Mouse (Mus musculus) cerebellum, adult 8-10 months (tissue): ENCODE data around the gene Sned1.
"Not testable (repeated sequence)": the region's sequence is repeated elsewhere in the genome, so short reads cannot be mapped to it uniquely, and the experiment has no call there.

Experiments
- DNase-seq: peaks from one replicate; pipeline ENCODE4 v3.0.0; 2022

Sned1 gene

DNA sequence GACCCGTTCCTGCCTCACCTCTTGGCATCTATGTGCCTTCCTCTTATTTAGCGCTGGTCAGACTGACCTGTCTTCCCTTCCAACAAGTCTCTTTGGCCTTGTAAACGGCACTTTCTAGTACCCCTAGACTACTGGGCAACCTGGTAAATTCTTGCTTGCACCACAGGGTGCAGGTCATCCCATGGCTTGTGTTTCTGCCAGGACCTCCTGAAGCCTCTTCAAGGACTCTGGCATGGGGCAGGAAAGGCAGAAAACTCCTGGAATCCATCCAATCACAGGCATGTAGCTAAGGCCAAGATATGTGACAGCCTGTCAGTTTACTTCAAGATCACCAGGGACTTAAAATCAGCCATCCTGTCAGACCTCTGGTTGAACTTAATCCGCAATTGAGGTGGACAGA lies 6.0 kb upstream of the Sned1 start:
- no peak for DNase-seq

DNA sequence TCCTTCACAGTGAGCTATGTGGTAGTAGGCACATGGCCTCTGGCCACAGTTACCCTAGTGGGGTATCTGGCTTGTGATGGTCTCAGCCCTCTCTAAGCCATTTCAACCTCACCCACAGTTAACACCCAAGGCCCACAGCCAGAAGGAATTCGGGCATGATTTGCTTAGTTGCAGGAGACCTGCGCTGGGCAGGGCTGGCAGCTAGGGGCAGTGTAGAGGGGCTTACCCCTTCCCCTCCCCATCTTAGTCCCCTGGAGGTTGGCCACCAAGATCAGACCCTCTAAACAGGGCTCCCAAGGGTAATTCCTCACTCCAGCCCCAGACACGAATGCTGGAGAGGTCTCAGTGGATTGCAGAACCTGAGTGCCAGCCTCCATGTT lies 894 bp downstream of the Sned1 start:
- DNase-seq = no peak

DNA sequence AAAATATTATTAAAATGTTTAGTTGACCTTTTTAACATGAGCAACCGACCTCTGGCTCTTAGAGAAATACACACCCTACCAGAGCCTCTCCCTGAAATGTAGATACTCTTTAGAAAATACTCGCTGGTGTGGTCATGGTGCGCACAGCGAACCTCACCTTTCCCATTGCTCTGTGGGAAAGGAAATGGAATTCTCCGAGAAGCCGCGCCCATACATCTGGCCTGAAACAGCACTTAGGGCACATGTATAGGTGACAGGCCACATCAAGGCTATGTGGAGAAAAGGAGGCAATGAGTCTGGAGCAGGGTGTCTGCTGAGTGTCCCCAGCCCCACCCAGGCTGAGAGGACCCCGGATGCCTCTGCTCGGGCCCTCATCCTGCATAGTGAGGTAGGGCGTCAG lies 2.0 kb downstream of the Sned1 start:
- DNase-seq = no peak

DNA sequence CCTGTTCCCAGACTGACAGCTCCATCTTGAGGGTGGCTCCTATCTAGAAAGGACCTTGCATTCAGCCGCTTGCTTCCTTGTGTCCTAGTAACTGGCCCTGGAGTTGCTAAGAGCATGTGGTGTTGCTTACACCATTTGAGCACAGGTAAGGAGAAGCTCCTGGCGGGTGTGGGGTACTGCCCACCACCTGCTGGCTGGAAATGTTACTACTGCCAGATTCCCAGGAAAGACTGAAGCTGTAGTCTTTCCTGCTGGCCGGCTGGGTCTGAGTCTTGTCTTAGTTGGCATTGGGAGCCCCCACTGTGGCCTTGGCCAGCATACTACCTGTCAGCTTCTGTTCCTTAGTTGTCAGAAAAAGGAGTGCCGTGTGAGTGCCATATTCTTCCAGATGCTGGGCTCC lies 2.6 kb downstream of the Sned1 start:
- DNase-seq = no peak

DNA sequence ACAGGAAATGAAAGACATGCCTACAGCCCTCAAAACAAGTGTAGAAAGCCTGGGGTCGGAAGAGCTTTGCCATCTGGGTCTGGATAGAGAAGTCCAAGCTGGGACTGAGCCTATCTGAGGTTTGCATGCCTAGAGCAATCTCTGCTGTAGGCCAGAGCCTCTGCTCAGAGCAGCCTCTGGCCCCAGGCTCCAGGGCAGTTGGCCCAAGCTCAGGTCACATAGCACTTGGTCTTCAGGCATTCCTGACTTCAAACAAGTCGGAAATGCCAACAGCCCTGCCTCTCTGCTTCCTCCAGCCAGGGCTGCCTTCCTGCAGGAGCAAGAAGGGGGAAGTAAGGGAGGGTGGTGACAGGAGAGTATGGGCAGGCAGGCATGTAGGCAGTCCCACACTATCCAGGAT lies 10.3 kb downstream of the Sned1 start:
- DNase-seq = no peak

DNA sequence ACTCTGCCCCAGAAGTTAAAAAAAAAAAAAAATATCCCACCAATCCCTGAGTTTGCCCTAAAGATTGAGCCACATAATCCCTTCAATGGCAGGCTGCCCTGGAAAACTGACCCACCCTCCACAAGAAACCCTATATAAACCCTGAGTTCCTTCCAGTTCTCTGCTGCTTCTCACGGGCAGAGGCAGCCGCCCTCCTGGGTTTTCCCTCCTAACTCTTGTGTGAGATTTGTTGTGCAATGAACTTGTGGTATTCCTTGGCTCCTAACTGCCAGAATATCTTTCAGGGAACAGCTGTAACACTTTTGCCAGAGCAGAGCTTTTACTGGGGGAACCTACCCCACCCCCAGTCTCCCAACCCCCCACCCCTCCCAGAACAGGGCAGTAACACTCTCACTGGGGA lies 16.9 kb downstream of the Sned1 start:
- DNase-seq = no peak

DNA sequence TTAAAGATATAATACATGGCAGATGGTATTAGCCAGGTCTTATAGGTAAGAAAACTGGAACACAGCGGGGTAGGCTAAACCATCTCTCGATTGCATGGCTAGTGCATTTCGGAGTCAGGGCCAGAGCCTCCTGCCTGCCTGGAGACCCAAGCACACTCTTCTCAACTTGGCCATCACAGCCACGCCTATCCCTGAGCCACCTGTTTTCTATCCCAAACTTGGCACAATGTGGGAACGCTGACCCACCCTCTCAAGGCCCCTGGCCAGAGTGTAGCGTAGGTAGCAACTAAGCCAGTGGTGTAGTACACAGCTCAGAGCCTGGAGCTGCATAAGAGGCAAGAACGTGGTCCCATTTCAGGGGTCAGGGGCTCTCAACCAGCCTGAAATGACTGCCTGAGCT lies 20.1 kb downstream of the Sned1 start:
- no peak for DNase-seq

DNA sequence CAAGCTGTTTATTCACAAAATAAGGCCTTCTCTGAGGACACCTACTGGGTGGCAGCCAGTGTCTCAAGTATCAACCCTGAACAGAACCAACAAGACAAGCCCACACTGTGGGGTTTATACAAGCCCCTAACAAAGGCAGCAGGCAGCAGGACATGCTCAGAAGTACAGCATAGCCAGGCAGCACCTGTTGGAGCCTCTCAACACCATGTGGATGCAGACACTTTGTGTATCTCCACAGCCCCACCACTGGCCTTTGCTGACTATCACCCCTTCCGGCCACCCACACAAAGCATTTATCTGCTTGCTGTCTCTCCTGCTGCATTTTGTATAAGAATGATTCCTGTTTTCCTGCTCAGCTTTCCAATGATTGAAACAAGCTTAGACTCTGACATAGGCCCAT lies 21.9 kb downstream of the Sned1 start:
- no peak for DNase-seq

DNA sequence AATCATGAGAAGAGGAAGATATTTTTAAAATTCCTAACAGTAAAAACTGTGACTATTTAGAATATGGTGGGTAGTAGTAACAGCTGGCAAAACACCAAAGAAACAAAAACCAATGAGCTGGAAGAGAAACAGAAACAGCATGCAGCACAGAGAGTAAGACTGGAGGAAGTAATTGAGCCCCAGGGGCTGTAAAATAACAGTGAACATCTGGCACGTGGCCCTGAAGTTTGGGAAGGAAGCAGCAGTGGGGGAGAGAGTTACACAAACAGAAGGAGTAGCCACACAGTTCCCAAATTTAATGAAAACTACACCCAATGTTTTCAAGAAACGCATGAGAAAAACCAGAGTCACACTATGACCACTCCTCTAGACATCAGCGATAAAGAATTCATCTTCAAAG lies 31.6 kb downstream of the Sned1 start:
- no peak for DNase-seq

DNA sequence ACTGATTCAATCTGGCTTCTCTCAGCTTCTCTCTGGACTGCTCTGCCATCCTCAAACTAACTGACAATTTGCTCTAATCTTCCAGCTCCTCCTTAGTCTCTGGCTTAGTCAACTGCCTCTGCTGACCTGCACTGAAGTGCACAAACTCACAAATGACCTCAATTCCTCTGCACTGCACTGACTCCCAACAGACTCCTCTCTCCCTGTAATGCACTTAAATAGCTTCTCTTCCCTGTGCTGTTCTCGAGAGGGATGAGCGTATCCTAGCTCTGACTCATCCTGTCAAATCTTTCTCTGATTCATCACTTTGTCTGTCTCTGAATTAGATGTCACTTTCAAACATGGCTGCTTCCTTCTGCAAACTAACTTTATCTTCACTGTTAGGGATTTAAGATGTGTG lies 32.6 kb downstream of the Sned1 start:
- DNase-seq = no peak

DNA sequence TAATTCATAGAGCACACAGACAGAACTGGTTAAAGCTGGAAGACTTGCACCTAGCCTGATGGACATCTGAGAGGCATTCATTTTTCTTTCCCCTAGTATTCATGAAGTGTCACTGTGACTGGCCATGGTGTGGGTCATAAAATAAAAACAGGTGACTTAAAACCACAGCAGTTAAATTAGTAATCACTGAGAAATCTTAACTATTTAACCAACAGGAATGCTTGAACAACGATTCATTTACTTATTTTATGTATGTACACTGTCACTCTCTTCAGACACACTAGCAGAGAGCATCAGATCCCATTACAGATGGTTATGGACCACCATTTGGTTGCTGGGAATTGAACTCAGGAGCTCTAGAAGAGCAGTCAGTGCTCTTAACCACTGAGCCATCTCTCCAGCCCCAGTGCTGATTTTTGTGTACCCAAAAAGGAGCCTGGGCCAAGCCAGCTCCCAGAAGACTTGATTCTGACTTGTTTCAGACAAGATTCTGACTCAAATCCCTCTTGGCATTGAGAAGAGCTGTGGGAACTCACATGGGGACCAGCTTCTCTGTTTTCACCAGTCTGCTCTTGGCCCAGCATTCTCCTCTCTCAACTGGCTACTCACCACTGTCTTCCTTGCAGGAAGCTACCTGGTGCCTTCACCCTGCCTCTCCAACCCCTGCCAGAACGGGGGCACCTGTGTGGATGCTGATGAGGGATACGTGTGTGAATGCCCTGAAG lies 35.0 kb downstream of the Sned1 start:
- DNase-seq = no peak

DNA sequence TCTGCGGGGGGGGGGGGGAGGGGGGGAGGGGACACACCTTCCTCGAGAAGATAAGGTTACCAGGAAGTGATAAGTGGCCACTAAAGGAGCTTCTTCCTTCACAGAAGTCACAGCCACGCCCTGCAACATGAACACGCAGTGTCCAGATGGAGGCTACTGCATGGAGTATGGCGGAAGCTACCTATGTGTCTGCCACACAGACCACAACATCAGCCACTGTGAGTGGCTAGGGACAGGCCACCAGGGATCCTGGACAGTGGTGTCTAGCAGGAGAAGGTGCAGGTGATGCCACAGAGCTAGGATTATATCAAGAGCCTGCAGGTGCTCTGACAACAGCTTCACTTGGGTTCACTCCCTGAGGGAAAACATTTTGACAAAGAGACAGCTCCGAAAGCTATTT lies 36.1 kb downstream of the Sned1 start:
- no peak for DNase-seq

DNA sequence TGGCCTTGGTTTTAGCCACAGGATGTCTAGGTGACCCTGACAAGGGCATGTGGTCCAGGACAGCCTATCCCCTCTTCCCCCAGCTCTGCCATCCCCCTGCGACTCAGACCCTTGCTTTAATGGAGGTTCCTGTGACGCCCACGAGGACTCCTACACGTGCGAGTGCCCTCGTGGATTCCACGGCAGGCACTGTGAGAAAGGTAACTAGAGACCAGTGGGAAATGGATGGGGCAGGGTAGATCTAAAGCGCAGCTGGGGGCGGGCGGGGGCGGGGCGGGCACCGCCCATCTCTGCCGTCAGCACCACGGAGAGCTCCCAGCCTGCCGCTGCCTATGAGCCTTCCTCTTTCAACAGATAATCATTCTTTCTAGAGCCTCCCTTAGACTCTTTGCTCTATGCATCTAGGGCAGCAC lies 36.8 kb downstream of the Sned1 start:
- no peak for DNase-seq

DNA sequence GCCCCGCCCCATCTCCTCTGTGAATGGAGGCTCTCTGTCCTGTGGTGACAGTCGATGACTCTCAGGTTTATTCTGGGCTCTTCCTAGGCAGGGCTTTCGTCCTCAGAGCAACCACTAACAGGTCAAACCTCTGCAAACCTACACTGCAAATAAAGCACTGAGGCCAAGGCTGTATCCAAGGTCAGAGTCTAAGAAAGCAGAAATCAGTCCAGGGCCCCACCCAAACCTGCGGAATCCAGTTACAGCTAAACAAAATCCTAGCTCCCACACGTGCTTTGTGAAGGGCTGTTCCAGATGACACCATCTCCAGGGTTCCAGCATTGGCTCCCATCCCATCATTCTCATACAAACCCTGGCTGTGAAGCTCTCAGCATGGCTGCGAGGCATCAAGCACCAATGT lies 39.9 kb downstream of the Sned1 start:
- DNase-seq = no peak

DNA sequence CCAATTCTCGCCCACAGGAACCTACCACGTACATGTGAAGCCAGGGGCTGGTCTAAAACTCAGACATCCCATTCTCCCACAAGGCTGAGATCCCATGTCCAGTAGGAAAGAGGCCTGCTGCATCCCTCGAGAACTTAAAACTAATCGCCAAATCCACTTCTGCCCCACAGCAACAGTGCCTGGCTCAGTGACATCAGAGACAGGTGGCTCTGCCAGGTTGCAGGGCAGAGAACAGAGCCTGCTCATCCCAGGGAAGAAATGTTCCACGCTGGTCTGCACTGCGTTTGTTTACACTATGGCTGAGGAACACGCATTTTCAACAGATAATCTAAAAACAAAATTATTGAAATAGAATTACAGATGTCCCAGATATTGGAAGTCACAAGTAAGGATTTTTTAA lies 41.4 kb downstream of the Sned1 start:
- DNase-seq = no peak

DNA sequence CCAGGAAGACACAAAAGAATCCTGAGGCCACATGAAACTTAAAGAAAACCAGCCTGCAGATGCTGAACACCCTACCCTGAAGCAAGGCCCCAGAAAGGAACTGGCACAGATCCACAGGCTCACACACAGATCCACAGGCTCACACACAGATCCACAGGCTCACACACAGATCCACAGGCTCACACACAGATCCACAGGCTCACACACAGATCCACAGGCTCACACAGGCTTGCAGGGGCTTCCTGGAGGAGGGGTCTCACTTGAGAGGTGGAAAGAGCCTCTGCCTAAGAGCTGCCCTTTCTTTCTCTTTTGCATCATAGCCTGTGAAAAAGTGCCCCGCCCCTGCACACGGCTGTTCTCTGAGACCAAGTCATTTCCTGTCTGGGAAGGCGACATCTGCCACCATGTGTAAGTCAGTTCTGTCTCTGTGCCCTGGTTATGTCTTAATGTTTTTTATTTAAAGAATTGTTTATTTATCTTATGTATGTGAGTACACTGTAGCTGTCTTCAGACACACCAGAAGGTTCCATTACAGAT lies 54.1 kb downstream of the Sned1 start:
- DNase-seq = no peak

DNA sequence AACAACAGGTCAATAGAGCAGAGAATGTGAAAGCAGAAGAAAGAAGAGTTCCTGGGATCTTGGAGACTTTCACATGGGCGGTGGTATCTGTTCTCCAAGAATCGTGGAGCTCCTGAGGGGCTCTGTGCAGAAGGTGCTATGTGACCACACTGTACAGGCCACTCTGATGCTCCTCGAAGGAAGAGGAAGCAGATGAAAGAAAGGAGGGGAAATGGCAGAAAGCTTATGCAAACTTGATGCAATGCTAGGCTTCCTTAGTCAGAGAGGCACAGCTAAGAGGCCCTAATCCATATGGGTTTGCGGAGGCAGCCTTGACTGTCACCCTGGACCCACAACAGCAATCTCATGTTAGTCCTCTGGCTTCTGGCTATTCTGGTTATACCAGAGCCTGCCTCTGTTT lies 55.3 kb downstream of the Sned1 start:
- no peak for DNase-seq

DNA sequence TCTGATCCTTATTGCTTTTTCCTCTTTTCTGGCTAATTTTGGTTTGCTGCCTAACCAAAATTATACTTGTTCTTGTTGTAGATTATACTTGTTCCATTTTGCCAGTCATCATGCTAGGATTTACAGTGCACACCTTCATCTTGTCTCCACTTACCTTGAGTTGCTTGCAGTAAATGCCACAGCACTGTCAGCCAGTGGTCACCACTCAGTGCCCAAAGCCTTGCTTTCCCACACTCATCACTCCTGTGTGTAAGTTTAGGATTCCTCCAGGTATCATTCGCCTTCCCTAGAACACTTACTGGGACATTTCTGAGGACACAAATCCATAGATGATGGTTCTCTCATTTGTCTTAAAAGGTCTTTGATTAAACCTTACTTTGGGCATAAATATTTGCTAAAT lies 56.0 kb downstream of the Sned1 start:
- DNase-seq = no peak

DNA sequence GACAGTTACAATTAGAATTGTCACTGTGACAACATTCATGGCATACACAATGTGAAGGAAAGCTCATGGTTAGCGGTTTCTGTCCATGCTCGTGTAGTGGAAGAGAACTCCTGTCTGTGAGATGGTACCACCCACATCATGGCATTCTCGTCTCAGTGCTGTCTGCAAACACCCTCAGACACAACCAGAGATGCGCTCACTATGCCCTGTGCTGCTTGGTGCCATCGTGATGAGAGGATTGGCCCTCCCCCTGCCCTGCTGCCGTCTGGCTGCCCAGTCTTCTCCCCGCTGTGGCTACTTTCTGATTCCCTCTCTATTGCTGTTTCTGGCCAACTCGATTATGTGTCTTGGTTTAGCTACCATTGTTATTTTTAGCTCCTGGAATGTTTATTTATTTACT lies 56.4 kb downstream of the Sned1 start:
- DNase-seq = no peak

DNA sequence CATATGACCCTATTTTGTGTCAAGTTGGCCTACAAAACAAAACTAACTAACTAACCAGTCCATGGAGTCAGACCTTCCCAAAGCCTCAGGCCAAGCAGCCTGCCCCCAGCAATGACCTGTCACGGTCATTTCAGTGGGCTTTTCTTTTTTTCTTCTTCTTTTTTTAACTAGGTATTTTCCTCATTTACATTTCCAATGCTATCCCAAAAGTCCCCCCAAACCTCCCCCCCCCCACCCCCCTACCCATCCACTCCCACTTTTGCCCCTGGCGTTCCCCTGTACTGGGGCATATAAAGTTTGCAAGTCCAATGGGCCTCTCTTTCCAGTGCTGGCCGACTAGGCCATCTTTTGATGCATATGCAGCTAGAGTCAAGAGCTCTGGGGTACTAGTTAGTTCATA lies 58.9 kb downstream of the Sned1 start:
- DNase-seq = not testable (repeated sequence)

DNA sequence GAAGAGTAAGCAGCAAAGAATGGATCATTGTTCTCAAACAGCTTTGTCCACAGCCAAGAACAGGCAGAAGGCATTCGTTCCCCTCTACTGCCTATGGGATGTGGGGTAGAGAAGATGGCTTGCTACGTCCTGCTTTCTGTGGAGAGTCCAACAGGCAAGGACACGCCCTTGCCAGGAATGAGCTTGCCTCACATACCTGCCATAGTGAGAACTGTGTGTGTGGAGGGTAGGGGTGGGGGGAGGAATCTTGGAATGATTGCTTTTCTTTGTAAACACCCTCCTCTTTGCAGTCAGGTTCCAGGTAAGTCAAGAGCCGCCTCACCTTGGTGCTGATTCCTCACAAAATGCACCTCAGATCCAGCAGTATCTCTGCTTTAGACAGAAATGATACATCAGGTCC lies 64.2 kb downstream of the Sned1 start:
- DNase-seq = no peak

DNA sequence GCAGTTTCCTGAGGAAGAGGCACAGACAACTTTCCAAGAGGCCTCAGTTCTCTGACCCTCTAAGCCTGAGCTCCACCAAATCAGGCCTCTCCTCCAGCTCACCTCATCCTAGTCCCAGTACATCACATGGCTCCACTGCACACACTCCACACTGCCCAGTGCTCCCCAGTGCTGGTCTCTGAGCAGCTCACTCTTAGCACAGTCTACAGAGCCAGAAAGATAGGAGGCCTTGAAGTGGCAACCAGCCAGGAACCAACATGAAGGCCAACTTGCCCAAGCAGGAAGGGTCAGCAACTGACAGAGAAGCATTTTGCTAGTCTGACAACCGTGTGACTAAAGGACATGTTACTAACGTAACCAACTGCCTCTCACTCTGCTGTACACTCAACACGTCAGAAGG lies 64.9 kb downstream of the Sned1 start:
- no peak for DNase-seq

DNA sequence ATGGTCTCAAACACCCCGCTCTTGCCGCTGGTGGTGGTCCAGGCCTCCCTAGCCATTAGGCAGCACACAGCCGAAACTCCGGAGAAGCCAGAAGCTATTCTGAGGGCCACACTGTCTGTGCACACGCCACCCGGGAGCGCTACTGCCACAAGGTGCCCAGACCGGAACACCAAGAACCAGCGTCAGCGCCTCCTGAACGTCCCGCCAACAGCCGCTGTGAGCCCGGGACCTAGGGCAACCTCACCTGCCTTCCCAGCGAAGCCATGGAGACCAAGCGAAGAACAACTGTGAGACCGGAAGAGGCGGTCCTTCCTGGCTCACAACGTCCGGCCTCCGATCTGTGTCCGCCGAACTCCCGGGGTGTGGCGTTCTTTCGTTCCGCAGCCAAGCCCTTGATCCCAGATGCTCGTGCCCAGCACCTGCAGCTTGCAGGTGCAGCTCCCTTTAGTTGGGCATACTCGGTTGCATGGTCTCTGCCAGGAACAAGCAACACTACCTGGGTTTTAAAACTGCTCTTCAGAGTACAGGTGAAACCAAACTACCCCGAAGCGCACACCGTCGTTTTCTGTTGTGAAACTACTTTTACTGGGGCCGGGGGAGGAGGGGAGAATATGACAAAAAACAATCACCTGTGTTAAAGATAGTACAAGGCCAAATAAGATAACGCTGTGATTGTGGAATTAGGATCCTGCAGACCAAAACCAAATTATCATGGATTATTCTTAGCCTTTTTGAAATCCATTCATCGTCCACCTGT lies 70.1 kb downstream of the Sned1 start, which contains the start of gene Mterf4:
TSS of gene Mterf4 (minus strand) at position 335 of the 757 bp plus-strand sequence.
- peak; percentile 82 for DNase-seq

DNA sequence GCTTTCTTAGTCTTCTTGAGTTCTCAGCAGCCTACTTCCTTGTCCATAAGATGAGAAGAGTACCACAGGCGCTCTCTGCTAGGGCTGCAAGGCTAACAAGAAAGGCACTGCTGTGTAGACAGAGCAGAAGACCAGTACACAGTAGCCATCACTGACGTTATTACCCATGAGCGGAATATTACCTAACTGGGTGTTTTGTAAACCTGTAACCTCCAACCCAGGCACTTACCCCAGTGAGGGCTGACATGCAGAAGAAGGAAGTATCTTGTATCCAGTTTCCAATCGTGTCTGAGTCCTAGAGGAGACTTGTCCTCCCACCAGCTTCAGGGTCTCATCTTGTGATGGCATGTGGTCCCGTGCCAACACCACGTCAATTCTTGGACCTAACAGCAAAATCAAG lies 88.3 kb downstream of the Sned1 start:
- DNase-seq = no peak

DNA sequence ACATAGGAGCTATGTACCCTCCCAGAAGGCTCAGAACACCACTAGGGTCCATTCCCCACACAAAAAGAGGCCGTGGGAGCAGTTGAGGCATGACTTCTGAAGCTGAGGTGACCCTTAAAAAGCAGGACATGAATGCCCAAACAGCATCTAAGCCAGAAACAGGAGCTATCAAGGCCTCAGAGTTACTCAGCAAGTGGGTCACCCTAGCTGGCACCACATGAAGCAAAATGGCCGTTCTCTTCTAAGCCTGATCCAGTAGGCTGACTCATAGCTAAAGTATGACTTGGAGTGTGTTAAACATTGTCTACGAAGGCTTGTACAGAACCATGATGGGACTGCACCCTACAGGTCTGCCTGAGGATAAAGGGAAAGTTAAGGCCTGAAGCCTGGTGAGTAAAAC lies 90.8 kb downstream of the Sned1 start:
- DNase-seq = no peak
